Mouse (Mus musculus) layer of hippocampus, adult 8-10 months (tissue): ENCODE measurements at regions not wholly inside any gene's neighbourhood (a gene's known extent, or its start where the extent isn't known, plus 50 kb on each side); places are given as distances from the start of the nearest gene placed in this dataset.

Experiments used
- DNase-seq, 2 experiments: peaks; one replicate each; pipeline ENCODE4 v3.0.0; 2022; ENCODE audit warnings: low spot score in 2 of 2

DNA sequence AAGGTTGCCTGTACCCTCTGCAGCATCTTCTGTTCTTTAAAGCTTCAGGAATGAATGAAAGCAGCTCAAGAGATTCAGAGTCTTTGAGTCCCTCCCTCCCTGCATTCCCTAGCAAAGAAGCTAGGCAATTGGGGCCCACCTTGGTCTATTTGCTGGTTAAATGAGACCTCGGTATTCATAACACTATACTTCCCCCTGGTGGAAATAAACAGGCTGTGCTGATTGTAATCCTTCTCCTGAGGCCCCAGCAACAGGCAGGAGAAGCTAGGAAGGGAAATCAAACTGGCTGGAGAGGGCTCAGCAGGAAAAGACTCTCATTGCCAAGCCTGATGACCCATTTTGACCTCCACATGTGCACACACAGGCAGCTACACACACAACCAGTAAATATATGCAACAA lies 137.1 kb downstream of the Sh3bp4 start:
- DNase-seq, result no peak

GRCm38 (mm10) chr1:89211116-89211515 lies 140.9 kb downstream of the Sh3bp4 start:
- DNase-seq, result no peak

DNA sequence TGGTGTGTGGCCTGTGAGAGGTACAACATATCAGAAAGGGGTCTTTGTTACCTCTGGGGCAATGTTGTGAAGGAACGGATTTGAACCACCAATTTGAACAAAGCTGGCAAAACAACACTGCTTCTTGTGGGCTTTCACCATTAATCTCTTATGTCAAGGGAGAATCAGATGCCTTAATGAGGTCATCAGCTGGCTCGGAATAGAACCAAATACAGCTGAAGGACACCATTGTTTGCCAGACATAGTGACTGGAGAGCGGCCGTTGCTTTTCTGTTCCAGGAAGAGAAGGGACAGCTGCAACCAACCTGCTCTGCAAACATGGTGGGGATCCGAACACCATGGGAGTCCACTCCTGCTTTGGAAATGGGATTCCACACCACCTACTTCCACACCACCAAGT lies 158.2 kb downstream of the Sh3bp4 start:
- DNase-seq, result no peak

DNA sequence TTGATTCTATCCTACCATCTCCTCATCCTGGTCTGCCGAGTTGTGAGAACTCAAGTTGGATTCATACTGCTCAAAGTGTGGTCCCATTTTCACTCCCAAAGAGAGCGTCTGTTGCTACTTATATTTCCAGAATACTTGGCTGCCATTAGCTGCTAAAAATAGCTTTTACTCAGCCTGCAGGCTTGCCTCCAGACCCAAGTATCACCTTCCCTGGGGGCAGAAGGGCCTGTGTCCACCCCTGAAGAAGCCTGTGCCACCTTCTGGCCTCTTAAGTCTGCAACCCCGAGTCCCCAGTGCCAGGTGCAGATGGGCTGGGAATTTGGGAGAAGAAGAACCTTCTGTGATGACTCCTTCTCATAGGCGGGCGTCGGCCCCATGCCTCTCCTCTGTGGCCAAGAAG lies 161.5 kb downstream of the Sh3bp4 start:
- DNase-seq, result no peak

GRCm38 (mm10) chr1:89232391-89232790 lies 162.2 kb downstream of the Sh3bp4 start:
- no peak for DNase-seq

DNA sequence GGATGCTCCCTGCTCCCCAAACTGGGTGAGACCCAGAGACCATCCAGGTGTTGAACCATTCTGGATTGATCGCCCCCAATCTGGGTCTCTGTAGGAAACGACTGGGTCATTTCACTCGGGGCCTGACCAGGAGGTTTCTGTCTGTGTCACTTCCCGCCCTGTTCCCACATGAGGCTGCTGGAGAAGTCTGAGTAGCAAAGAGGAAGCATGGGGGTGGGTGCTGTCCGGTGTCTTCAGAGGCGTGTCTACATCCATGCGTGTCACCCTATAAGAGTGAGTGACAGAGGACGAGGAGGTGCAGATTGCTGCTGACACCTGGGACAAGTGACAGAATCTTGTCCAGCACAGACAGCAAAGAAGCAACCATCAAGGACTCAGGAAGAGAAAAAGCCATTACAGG lies 164.7 kb downstream of the Sh3bp4 start:
- DNase-seq, result no peak

GRCm38 (mm10) chr1:89235296-89235695 lies 165.1 kb downstream of the Sh3bp4 start:
- peak; percentile 73 to 77 for DNase-seq

DNA sequence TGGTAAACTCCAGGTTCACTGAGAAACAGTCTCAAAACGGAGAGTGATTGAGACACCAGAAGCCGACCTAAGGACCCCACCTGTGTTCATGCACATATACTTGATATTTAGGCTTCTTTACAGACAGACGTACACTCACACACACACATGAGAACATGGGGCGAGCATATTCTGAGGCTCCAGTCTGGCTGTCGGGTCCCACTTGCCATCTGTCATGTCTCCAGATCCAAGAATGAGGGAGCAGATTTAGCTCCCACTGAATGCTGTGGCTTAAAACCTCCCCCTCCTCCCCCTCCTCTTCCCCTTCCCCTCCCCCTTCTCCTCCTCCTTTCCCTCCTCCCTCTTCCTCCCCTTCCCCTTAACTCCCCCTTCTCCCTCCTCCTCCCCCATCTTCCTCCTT lies 167.5 kb downstream of the Sh3bp4 start:
- peak; percentile 43 to 57 for DNase-seq

GRCm38 (mm10) chr1:89244598-89244997 lies 174.4 kb downstream of the Sh3bp4 start:
- DNase-seq, result no peak

GRCm38 (mm10) chr1:89245202-89246003 lies 175.2 kb downstream of the Sh3bp4 start:
- DNase-seq, result no peak

DNA sequence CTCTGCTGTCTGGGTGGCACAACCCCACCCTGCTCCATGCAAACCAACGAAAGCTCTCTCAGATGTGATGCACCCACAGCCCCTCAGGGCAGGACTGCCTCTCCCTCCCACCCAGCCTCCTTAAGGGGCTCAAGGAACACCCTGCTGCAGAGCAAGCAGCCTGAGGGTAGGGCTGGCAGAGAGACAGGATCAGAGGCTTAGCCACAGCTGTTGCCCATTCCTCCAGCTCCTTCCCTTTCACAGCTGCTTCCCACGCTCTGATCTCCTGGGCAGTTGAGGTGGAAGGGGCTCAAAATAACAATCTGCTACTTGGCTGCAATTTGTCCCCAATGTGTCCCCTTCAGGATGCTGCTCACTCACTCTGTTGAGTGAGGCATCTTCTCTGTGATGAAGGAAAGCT lies 181.5 kb downstream of the Sh3bp4 start:
- no peak for DNase-seq

- no peak for DNase-seq
Measured at GRCm38 (mm10) chr1:89252528-89252927, 182.3 kb downstream of the Sh3bp4 start.

GRCm38 (mm10) chr1:89257945-89258344 lies 187.7 kb downstream of the Sh3bp4 start:
- DNase-seq, result no peak

DNA sequence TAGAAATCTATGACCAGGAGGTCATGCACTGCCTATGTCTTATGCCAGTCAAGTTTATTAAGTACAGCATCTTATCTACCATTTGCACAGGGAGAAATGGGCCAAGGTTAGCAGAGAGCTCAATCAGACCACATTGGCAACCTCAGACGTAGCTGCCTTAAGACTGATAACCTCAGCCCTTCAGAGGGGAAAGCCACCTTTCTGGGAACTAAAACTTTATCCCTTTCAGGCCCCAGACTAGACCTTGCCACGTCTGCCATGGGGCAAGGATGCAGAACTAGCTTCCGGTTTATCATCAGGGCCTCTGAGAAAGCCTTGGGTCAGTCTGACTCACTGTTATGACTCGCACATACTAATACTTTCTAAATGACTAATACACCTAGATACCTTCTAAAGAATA lies 188.8 kb upstream of the Agap1 start:
- DNase-seq, result no peak

DNA sequence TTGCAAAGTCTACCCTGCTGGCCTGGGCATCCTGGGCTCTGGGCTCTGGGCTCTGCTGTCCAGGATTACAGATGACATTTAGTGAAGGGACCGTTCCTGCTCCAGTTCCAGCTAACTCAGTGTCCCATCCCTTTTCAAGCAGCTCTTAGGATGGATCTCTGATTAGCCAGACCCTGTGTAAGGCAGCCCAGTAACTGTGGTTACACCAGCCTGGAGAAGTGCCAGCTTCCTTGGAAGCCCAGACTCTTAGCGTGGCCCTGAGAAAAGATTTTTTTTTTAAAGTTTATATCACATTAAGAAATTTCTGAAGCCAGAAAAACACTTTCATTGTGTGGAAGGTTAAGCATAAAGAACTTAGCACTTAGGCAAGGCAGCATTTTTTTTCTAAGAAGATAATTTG lies 185.8 kb upstream of the Agap1 start:
- DNase-seq, result no peak

- no peak for DNase-seq
Measured at GRCm38 (mm10) chr1:89271743-89272142, 182.9 kb upstream of the Agap1 start.

DNA sequence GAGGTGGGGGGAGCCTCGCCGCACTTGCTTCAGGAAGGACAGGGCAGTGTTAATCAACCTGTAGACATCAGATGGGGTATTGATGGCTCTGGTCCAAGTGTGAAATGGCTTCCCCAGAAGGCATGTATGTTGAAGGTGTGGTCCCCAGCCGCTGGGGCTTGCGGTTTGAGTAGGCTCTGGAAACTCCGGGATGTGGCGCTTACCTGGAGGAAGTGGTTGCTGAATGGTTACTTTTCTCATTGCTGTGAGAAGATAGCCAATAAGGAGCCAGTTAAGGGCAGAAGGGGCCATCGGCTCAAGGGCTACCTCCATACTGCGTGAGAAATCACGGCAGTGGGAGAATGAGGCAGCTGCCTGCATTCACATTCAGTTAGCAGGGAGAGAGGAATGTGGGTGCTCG lies 181.6 kb upstream of the Agap1 start:
- no peak for DNase-seq

- no peak for DNase-seq
Measured at GRCm38 (mm10) chr1:89273786-89274362, 180.7 kb upstream of the Agap1 start.

DNA sequence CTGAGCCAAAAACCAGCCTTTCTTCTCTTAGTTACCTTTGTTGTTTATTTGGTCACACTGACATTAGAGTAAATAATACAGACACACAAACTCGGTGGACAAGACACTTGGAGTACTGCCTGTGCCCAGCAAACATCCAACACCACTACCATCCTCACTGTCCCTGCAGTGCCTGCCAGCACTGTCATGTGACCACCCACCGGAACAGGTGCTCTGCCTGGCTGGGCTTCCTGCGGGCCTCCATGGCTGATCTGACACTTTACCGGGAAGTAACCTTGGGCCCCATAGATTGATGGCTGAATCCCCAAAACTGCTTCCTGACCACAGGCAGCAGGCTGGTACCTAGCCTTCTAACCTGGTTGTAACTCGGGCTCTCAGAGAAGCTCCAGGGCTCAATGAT lies 175.2 kb upstream of the Agap1 start:
- DNase-seq, result no peak

GRCm38 (mm10) chr1:89281107-89281655 lies 173.4 kb upstream of the Agap1 start:
- no peak for DNase-seq

- no peak for DNase-seq
Measured at GRCm38 (mm10) chr1:89285041-89285440, 169.6 kb upstream of the Agap1 start.

- DNase-seq, result no peak
Measured at GRCm38 (mm10) chr1:89287136-89287795, 167.3 kb upstream of the Agap1 start.
